Mouse (Mus musculus) gonadal fat pad, adult 2 months (tissue): ENCODE measurements around the gene Rhob. TPM values are rescaled to one million over a fixed set of nuclear protein-coding genes. Genes with fewer than 3 reads are reported as not detected.

ENCODE experiments used
- DNase-seq: peaks from one replicate; pipeline ENCODE4 v3.0.0-alpha.2; 2012; ENCODE audit warnings: low read depth
- polyA plus RNA-seq: library from polyadenylated mRNA; depleted of rRNA; stranded (reverse); fragments of >200 nt; gene quantifications from 2 replicates; pipeline ENCODE4 v1.2.3, GENCODE M21; 2012; rRNA removed

Gene Rhob
- 225 and 240 TPM in 2 replicates for polyA plus RNA-seq

DNA sequence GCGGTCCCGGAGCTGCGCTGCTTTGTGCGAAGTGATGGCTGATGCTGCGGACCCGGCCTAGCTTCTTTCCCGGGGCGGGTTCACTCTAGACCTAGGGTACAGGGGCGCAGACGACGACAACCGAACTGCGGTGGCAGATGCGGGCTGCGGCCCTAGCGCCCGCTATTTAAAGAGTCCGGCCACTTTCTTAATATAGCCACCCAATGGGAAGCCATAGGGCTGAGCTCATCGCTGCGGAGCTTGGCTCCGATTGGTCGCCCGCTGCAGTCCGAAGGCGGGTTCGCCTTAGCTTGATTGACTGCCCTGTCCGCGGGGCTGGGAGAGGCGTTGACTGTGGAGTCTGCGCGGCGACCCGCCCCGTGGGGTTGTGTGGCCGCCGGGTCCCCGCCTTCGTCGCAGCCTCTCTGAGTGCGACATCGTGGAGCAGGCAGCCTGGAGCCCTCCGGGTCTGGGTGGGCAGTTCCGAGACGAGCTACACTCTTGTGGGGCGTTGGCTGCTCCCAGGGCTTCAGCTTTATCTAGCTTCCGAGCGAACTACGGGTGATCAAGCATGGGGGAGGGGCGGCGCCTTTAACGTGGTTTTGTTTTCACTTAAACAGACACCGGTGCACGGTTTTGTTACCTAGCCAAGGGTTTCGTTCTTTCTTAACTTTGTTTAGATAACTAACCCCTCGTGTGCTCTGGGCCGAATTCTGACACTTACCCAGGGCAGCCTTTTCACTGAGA is at the start of gene Rhob:
TSS of gene Rhob (minus strand) at position 139 of the 726 bp plus-strand sequence.
- DNase-seq, result no peak

GRCm38 (mm10) chr12:8547357-8547756 is 47.5 kb upstream of the Rhob start:
- peak; percentile 34 for DNase-seq

DNA sequence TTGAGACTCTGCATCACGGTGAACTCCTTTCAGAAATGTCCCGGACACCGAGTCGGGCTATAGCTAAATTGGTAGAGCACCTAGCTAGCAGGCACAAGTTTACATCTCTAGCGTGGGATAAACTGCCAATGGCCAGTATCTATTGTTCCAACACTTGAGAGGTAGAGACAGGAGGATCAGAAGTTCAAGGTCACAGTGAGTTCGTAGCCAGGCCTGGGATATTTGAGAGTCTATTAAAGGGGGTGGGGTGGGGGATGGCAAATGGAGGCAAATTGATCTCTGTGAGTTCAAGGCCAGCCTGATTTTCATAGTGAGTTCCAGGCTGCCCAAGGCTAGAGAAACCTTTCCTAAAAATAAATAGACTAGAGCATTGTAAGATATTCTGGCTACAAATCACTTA is 47.0 kb upstream of the Rhob start:
- no peak for DNase-seq

GRCm38 (mm10) chr12:8545066-8545610 is 45.3 kb upstream of the Rhob start:
- DNase-seq, result no peak

GRCm38 (mm10) chr12:8542371-8542770 is 42.6 kb upstream of the Rhob start:
- DNase-seq, result no peak

DNA sequence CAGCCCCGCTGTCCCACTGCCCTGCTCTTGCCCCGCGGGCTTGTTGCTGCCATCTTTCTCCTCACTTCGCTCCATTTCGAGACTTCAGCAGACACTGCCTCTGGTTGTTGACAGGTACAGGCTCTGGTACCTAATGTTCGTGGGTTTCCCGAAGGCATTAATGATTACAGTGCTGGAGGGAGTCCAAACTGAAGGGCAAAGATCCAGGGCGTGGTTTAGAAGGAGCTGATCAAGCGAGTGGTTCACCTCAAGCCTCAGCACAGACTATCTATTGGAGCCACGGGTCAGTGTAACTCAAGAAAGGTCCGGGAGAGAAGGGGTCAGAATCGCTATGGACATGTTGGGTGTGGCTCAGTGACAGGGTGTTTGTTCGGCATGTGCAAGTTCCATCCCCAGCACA is 39.7 kb upstream of the Rhob start:
- DNase-seq, result no peak

GRCm38 (mm10) chr12:8537291-8537690 is 37.5 kb upstream of the Rhob start:
- DNase-seq, result no peak

GRCm38 (mm10) chr12:8536221-8536965 is 36.6 kb upstream of the Rhob start:
- no peak for DNase-seq

GRCm38 (mm10) chr12:8535596-8535995 is 35.8 kb upstream of the Rhob start:
- DNase-seq, result no peak

GRCm38 (mm10) chr12:8534915-8535314 is 35.1 kb upstream of the Rhob start:
- no peak for DNase-seq

DNA sequence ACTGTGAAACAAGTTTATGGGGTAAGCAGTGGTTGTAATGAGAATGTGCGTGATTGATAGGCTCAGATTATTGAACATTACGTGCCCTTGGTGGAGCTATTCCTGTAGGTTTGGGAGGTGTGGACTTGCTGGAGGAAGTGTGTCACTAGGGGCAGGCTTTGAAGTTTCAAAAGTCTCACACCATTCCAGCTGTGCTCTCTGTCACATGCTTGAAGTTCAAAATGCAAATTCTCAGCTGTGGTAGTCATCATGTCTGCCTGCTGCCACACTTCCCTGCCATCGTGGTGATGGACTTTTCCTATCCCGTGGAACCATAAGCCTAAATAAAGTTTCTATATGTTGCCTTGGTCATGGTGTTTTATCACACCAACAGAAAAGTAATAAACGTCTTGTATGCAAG is 28.0 kb upstream of the Rhob start:
- DNase-seq, result no peak

DNA sequence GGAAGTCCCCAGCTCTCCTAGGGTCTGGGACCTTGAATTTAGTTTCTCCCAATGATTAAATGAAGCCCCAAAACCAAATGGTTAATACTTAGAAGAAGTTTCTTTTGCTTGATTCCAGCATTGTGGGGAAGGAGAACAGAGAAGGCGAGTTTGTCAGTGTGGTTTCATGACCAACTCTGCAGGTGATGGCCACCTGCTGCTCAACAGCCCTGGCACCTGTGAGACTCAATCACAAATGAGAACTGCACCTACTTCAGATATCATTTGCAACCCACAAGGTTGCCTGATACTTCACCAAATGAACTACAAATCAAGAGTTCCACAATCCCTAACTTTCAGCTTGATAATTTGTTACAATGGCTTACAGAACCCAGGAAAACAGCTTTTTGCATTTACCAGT is 27.4 kb upstream of the Rhob start:
- DNase-seq, result no peak

DNA sequence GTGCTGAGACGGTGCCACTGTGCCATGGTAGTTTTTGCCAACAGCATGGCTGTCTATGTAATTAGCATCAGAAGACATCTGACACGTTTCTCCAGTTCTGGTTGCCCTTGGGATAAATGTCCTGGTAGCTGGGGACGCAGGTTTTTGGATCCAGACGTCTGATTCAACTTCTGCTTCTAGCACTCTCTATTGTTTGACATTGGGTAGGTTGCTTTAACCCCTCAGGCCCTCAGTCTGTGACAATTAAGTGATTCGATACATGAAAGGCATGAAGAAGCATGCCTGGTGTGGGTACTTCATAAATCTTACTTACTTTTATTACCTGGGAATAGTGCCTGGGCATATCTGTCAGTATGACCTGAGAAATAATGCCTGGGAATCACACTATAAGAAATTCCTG is 24.3 kb upstream of the Rhob start:
- no peak for DNase-seq

GRCm38 (mm10) chr12:8522711-8523110 is 22.9 kb upstream of the Rhob start:
- DNase-seq, result no peak

DNA sequence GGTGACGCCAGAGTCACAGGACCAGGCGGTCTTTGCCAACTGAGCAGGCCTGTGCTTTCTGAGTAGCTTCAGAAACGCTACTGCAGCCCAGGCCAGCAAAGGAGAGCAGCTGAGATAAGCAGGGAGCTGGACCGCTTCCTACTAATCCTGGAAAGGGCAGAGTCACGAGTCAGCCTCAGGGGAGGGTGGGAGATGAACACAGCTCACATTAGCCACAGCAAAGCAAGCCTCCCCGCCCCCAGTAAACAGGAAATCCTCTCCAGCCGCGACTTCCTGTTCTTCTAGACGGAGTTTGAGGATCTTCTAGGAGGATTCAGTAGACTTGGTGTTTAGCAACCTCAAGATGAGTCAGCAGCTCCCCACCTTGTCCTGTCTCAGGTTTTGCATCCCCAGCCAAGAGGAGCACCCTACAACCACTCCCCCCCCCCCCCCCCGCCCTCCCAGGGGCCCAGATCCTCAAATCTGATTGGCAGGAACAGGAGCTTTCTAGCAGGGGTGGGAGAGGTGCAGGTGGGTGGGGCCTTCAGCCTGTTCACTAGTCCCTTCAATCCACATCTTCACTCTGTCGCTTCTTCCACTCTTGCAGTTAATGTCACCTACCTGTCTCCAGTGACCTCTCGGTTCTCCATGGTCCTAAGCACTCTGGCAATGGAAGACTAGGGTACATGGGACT is 21.7 kb upstream of the Rhob start:
- no peak for DNase-seq

DNA sequence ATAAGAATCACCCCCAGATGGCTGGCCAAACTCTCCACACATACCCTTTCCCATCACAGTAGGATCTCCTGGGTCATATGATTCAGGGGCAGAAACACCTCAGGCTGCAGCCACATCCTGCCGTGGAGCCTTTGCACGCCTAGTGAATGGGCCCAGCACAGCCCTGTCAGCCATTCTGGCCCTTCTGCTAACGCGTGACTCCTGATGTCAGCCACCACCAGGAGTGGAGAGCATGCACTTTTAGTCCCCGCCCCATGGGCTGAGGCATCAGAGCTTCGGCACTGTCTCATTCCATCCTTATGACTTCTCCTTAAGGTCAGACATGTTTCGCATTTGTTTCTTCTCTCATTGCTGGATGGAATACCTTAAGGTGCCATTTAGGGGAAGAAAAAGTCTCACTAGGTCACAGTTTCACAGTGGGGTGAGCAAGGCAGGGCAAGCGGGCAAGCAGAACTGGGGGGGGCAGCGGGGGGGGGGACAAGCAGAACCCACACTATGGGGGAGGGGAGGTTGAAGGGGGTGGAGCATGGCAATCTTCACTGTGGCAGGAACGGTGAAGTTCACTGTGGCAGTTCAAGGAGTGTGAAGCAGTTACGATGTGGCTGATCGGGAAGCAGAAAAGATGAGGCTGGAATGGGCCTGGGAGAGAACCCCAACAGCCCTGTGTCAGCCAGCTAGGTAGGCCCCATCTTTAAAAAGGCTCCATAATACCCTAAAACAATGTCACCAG is 19.8 kb upstream of the Rhob start:
- DNase-seq, result no peak

DNA sequence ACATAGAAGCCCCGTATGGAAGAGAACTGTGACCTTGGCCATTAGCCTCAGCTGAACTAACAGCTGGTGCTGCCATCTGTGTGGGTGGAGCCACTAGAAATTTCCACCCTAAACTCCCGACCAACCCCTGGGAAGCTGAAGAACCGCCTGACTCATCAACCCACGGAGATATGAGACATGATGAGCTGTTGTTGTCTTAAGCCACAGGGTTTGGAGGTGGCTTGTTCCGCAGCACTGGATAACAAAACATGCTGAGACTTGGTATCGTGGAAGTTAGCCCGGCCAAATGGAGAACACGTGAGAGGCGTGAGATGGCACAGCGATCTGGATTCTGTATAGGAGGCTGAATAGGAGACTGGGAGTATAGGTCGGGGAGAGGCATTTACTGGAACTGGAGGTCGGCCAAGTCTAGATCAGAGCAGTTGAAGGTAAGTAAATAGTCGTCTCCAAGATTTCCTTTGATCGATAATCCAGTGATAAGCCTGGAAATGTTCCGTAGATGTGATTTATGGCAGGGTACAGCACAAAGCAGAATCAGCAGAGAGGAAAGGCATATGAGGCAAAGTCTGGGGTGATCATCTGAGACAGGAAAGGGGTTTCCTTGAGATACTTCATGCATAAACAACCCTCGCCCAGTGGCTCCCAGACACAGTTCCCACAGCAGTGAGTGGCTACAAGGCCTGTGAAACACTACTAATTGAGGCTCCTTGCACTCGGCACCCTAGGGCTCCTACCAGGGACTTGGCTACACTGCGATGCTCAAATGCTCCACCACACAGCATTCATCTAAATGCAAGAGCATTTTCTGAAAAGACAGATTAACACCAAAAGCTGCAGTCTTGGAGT is 11.5 kb upstream of the Rhob start:
- DNase-seq, result peak; percentile 98

- DNase-seq, result no peak
Measured at GRCm38 (mm10) chr12:8510317-8510988, 10.6 kb upstream of the Rhob start.

GRCm38 (mm10) chr12:8509693-8510092 is 9.9 kb upstream of the Rhob start:
- no peak for DNase-seq
